Mouse (Mus musculus): ENCODE measurements at regions not wholly inside any gene's neighbourhood (a gene's known extent, or its start where the extent isn't known, plus 50 kb on each side); places are given as distances from the start of the nearest gene placed in this dataset.

Small RNA genes lying in the stretch of these regions (microRNA-seq; reads per million reads assigned to microRNA genes)
- gene Mir6341, result 0 reads per million in 2 experiments
